Mouse (Mus musculus): Measurements from ENCODE around the gene Stard10. TPM values are rescaled to one million over a fixed set of nuclear protein-coding genes. Genes with fewer than 3 reads are reported as not detected.

The Stard10 gene
- polyA plus RNA-seq, 1 experiment: 13.5 TPM

DNA sequence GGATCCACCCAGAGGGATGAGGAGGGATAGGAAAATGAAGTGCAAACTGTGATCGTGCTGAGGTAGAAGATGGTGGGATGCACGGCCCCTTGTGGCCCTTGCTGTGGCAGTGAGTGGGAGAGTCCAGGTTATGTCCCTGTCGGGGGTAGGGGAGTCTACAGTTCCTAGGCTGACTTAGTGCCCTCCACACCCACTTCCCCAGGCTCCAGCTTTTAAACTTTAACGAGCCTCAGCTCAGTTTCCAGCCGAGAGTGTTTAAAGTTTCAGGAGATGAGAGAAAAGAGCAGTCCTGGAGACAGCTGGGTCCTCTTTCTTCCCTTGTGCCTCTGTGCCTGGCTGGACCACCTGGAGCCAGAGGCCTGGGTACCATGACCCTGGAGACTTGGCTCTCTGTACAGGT is 10.4 kb downstream of the Stard10 start:
- H3K27ac ChIP-seq (ENCODE audit: insufficient read depth, low read length): no peak overlapping the region
- no peak for TF ChIP-seq CTCF (IDR thresholded peaks at IDR 0.05; ENCODE audit: borderline replicate concordance, insufficient read depth, low read length)
- TF ChIP-seq POLR2A (IDR thresholded peaks at IDR 0.05; ENCODE audit: low read depth, low read length): no peak
- H3K4me3 ChIP-seq (ENCODE audit: insufficient read depth, low read length): no peak overlapping the region
- peaks cover 22% of the 10 kb centered on the region for H3K4me1 ChIP-seq (ENCODE audit: control insufficient read depth, insufficient read depth, low read length)

DNA sequence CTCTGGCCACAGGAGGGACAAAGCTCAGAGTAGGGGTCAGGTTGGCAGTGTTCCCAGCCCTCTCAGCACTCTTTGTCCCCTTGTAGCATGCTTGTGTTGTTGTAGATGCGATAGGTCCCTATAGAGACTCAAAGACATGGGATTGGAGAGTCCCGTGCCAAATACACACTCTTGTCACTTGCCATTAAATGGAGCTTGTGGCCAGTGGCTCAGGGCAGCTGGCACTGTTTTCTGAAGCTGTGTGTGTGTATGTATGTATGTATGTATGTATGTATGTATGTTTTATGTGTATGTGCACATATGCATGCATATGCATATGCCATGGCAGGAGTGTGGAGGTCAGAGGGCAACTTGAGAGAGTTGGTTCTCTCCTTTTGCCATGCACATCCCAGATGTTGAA is 10.9 kb downstream of the Stard10 start:
- H3K27ac ChIP-seq (ENCODE audit: insufficient read depth, low read length): no peak overlapping the region
- H3K4me3 ChIP-seq (ENCODE audit: insufficient read depth, low read length): no peak overlapping the region
- TF ChIP-seq POLR2A (IDR thresholded peaks at IDR 0.05; ENCODE audit: low read depth, low read length) (no peak), CTCF (IDR thresholded peaks at IDR 0.05; ENCODE audit: borderline replicate concordance, insufficient read depth, low read length) (no peak)
- H3K4me1 ChIP-seq (ENCODE audit: control insufficient read depth, insufficient read depth, low read length): peaks cover 22% of the 10 kb centered on the region

DNA sequence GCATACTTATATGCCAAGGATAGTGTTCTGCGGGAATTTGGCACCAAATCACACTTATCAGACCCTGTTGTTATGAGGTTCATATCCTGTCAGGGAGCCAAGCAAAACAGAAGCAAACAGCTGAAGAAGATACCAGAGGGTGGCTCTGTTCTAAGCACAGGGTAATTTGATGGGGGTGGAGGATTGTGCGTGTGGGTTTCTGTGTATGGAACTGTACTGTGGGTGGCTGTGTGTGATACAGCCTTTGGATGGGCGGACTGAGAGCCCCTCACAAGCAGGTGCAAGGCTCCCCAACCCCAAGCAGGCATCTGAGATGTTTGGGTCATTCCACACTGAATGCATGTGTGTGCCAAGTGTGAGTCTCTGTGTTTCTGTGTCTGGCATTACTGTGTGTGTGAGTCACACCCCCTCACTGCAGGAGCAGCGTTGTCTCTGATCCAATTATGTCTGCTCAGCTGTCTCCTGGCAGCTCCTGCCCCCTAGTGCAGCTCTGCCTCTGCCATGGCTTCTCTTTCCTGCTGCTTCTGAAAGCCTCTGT is 11.8 kb downstream of the Stard10 start:
- Histone ChIP-seq H3K4me1 (ENCODE audit: control insufficient read depth, insufficient read depth, low read length) (peaks cover 22% of the 10 kb centered on the region), H3K4me3 (ENCODE audit: insufficient read depth, low read length) (no peak overlapping the region), H3K27ac (ENCODE audit: insufficient read depth, low read length) (peak overlapping the region; percentile 25; the same call in 1 of the 2 replicates)
- TF ChIP-seq CTCF (IDR thresholded peaks at IDR 0.05; ENCODE audit: borderline replicate concordance, insufficient read depth, low read length) (peak; percentile 43; the same call in 1 of the 2 replicates), POLR2A (IDR thresholded peaks at IDR 0.05; ENCODE audit: low read depth, low read length) (no peak)

DNA sequence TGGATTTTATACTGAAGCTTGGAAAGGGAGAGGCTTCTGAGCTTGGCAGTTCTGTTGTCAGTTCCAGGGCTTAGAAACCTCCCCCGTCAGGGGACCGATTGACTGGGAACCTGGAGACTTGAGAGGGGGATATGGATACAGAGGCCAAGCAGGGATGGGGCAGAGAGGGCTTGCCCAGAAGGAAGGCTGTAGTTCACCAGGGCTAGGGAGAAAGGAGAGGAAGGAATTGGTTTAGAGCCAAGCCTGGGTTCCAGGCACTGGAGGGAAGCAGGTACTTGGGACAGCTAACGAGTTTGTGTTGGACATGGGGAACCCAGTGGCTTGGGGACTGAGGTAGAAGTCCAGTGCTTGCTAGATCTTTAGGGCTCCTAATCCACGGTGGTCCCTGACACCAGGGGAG is 12.7 kb downstream of the Stard10 start:
- H3K27ac ChIP-seq (ENCODE audit: insufficient read depth, low read length): peak overlapping the region; percentile 25; the same call in 1 of the 2 replicates
- no peak overlapping the region for H3K4me3 ChIP-seq (ENCODE audit: insufficient read depth, low read length)
- peaks cover 22% of the 10 kb centered on the region for H3K4me1 ChIP-seq (ENCODE audit: control insufficient read depth, insufficient read depth, low read length)
- TF ChIP-seq CTCF (IDR thresholded peaks at IDR 0.05; ENCODE audit: borderline replicate concordance, insufficient read depth, low read length) (no peak), POLR2A (IDR thresholded peaks at IDR 0.05; ENCODE audit: low read depth, low read length) (no peak)

DNA sequence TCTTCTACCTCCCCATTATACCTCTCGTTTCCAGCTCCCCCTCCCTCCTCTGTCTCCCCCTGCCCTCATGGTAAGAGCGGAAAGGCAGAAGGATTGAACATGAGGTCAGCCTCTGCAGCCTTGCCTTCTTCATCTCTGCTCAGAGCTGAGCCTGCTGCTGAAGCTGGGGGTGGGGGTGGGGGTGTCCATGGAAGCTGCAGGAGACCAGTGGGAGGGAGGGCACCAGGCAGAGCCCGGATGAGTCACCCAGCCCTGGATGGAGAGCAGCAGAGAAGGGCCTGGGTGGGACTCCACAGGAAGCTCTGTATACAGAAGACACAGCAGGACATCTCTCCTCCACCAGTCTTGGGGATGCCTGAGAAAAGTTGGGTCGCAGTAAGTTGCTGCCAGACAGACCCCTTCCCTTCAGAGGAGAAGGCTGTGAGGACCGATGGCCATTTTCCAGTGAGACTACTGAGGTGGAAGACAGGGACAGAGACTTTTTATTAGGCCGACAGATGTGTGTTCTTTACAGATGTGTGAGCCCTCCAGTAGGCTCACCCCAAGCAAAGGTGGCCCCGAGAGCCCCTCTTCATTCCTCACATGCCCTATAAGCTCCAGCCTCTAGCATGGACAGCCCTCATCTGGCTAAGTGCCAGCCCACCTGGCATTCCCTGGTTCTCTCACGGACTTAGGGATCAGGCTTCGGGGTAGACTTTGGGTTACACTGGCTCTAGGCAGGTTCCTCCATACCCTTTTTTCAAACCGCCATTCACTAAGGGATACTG is 13.4 kb downstream of the Stard10 start:
- H3K4me1 ChIP-seq (ENCODE audit: control insufficient read depth, insufficient read depth, low read length): peaks cover 22% of the 10 kb centered on the region
- TF ChIP-seq POLR2A (IDR thresholded peaks at IDR 0.05; ENCODE audit: low read depth, low read length) (no peak), CTCF (IDR thresholded peaks at IDR 0.05; ENCODE audit: borderline replicate concordance, insufficient read depth, low read length) (no peak)
- H3K27ac ChIP-seq (ENCODE audit: insufficient read depth, low read length): no peak overlapping the region
- H3K4me3 ChIP-seq (ENCODE audit: insufficient read depth, low read length): no peak overlapping the region

DNA sequence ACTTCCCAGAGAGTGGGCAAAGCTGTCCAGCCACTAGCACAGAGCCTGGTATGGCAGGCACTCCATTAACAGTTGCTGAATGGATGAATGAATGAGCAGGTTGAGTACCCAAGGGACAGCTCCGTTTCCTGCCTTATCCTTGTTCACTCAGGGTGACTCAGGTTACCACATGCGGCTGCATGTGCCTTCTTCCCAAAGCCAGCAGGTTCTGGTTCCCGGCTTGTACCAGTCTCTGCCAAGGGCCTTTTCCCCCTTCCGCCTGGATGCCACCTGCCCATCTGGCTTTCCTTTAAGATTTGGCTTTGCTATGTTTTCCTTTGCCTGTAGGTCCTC is 13.9 kb downstream of the Stard10 start:
- no peak overlapping the region for H3K27ac ChIP-seq (ENCODE audit: insufficient read depth, low read length)
- no peak overlapping the region for H3K4me3 ChIP-seq (ENCODE audit: insufficient read depth, low read length)
- no peak for TF ChIP-seq CTCF (IDR thresholded peaks at IDR 0.05; ENCODE audit: borderline replicate concordance, insufficient read depth, low read length)
- no peak for TF ChIP-seq POLR2A (IDR thresholded peaks at IDR 0.05; ENCODE audit: low read depth, low read length)
- peaks cover 22% of the 10 kb centered on the region for H3K4me1 ChIP-seq (ENCODE audit: control insufficient read depth, insufficient read depth, low read length)

DNA sequence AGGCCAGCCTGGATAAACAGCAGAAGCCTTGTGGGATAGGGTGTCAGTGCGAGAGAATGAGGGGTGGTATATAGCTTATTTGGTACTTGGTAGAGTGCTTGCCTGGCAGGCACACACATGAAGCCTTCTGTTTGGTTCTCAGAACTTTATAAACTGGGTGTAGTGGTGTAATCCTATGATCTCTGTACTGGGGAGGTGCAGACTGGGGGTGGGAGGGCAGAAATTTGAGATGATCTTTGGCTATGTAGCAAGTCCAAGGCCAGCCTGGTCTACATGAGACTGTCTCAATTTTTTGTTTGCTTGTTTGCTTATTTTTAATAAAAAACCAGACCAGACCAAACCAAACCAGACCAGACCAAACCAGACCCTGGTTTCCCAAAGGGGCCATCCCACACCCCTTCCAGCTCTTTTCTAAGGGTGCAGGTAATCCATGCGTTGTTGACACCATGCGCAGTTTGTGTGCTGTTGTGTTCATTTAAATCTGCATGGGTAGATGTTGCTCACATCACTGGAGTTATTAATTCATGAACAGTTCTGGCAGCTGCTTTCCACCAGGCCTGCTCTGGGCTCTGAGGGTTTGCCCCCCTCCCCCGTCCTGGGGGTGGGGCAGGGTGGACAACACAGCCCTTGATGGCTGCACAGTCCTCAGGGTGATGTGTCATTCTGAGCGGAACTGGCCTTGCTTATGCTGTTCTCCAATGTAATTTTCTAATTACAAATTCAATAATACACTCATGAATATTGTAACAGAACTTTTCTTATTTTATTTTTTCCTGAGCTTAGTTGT is 15.4 kb downstream of the Stard10 start:
- no peak overlapping the region for H3K4me3 ChIP-seq (ENCODE audit: insufficient read depth, low read length)
- peaks cover 22% of the 10 kb centered on the region for H3K4me1 ChIP-seq (ENCODE audit: control insufficient read depth, insufficient read depth, low read length)
- H3K27ac ChIP-seq (ENCODE audit: insufficient read depth, low read length): no peak overlapping the region
- TF ChIP-seq POLR2A (IDR thresholded peaks at IDR 0.05; ENCODE audit: low read depth, low read length) (no peak), CTCF (IDR thresholded peaks at IDR 0.05; ENCODE audit: borderline replicate concordance, insufficient read depth, low read length) (no peak)

DNA sequence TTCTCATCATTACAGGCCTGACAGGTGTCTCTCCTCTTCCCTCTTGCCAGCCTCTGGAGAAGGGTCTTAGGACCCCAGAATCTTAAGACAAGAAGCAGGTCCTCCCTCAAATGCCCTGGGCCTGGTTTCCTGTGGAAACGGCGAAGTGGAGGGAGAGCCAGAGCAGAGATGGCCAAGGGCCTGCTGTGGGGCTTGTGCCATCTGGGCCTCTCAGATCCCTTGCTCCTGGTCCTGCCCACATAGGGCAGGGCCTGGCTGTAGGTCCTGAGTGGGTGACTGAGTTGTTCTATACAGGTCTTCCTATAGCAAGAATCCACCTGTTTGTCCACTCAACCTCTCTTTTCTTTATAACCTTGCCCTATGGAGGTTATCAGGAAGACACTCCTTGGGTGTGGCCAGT is 18.3 kb downstream of the Stard10 start:
- no peak overlapping the region for H3K4me3 ChIP-seq (ENCODE audit: insufficient read depth, low read length)
- H3K27ac ChIP-seq (ENCODE audit: insufficient read depth, low read length): no peak overlapping the region
- H3K4me1 ChIP-seq (ENCODE audit: control insufficient read depth, insufficient read depth, low read length): 0 out of 2 replicates have a peak, but pooled peaks cover 5% of the 10 kb centered on the region
- TF ChIP-seq CTCF (IDR thresholded peaks at IDR 0.05; ENCODE audit: borderline replicate concordance, insufficient read depth, low read length): no peak
- no peak for TF ChIP-seq POLR2A (IDR thresholded peaks at IDR 0.05; ENCODE audit: low read depth, low read length)

DNA sequence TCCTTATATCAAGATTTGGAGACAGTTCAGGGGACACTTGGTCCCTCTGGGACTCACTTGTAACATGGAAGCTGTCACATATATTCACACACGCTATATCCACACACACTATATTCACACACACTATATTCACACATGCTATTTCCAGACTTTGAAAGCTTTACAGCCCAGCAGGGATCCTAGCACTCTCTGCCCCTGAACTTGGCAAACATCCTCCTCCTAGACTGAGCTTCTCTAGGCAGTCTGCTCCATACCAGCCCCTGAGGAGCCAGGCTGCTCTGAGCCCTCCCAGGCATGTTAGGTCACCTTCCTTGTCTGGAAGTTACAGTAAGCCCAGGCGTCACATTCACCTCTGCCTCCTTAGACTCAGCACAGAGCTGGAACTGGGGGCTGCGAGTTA is 19.8 kb downstream of the Stard10 start:
- H3K4me1 ChIP-seq (ENCODE audit: control insufficient read depth, insufficient read depth, low read length): no peaks in the 10 kb centered on the region
- no peak overlapping the region for H3K4me3 ChIP-seq (ENCODE audit: insufficient read depth, low read length)
- TF ChIP-seq POLR2A (IDR thresholded peaks at IDR 0.05; ENCODE audit: low read depth, low read length) (no peak), CTCF (IDR thresholded peaks at IDR 0.05; ENCODE audit: borderline replicate concordance, insufficient read depth, low read length) (no peak)
- no peak overlapping the region for H3K27ac ChIP-seq (ENCODE audit: insufficient read depth, low read length)

DNA sequence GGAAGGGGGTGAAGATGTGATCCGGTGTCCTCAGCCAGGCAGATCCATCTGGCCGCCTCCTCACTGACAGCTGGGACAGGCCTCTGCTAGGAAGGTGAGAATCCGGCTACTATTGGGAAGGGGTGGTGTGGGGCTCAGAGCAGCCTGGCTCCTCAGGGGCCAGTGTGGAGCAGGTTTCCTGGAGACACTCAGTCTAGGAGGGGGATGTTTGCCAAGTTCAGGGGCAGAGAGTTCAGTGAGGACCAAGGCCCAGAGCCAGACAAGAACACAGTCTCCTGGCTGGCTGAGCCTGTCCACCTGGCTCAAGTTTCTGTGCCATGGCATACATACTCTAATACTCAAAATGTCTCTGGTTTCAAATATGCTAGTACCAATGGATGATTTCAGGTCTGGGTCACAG is 20.5 kb downstream of the Stard10 start:
- no peak overlapping the region for H3K4me3 ChIP-seq (ENCODE audit: insufficient read depth, low read length)
- no peaks in the 10 kb centered on the region for H3K4me1 ChIP-seq (ENCODE audit: control insufficient read depth, insufficient read depth, low read length)
- H3K27ac ChIP-seq (ENCODE audit: insufficient read depth, low read length): no peak overlapping the region
- no peak for TF ChIP-seq POLR2A (IDR thresholded peaks at IDR 0.05; ENCODE audit: low read depth, low read length)
- no peak for TF ChIP-seq CTCF (IDR thresholded peaks at IDR 0.05; ENCODE audit: borderline replicate concordance, insufficient read depth, low read length)

Data from embryonic fibroblast, embryonic 13.5 days (primary cell).